Mouse (Mus musculus) right cerebral cortex, postnatal 4 days (tissue): Measurements from ENCODE around the gene Vps26c.
"Not testable (repeated sequence)": the region's sequence is repeated elsewhere in the genome, so short reads cannot be mapped to it uniquely, and the experiment has no call there.

Source experiments
- DNase-seq: peaks from one replicate; pipeline ENCODE4 v3.0.0-alpha.2; 2022

The Vps26c gene

GRCm38 (mm10) chr16:94545781-94546562, 19.3 kb upstream of the Vps26c start:
- no peak for DNase-seq

GRCm38 (mm10) chr16:94544540-94545105, 18.0 kb upstream of the Vps26c start:
- DNase-seq, result no peak

- DNase-seq, result no peak
These were observed 16.3 kb upstream of the Vps26c start for GRCm38 (mm10) chr16:94542898-94543297.

GRCm38 (mm10) chr16:94540140-94540539, 13.5 kb upstream of the Vps26c start:
- DNase-seq, result no peak

- DNase-seq, result no peak
These were observed 10.5 kb upstream of the Vps26c start for GRCm38 (mm10) chr16:94537159-94537527.

GRCm38 (mm10) chr16:94536417-94537158, 10.0 kb upstream of the Vps26c start:
- no peak for DNase-seq

GRCm38 (mm10) chr16:94535716-94536115, 9.1 kb upstream of the Vps26c start:
- no peak for DNase-seq

GRCm38 (mm10) chr16:94533679-94534078, 7.0 kb upstream of the Vps26c start:
- no peak for DNase-seq

GRCm38 (mm10) chr16:94531268-94531667, 4.6 kb upstream of the Vps26c start:
- no peak for DNase-seq

GRCm38 (mm10) chr16:94527546-94527945, 916 bp upstream of the Vps26c start:
- DNase-seq, result no peak

GRCm38 (mm10) chr16:94527152-94527534, 513 bp upstream of the Vps26c start:
- no peak for DNase-seq

GRCm38 (mm10) chr16:94525955-94526343, 681 bp downstream of the Vps26c start:
- no peak for DNase-seq

GRCm38 (mm10) chr16:94524691-94525090, 1.9 kb downstream of the Vps26c start:
- no peak for DNase-seq

- no peak for DNase-seq
These were observed 2.8 kb downstream of the Vps26c start for GRCm38 (mm10) chr16:94523594-94524377.

- DNase-seq, result no peak
These were observed 7.6 kb downstream of the Vps26c start for GRCm38 (mm10) chr16:94519028-94519427.

- no peak for DNase-seq
These were observed 9.0 kb downstream of the Vps26c start for GRCm38 (mm10) chr16:94517606-94518005.

GRCm38 (mm10) chr16:94509983-94510382, 16.6 kb downstream of the Vps26c start:
- DNase-seq, result no peak

- DNase-seq, result no peak
These were observed 17.9 kb downstream of the Vps26c start for GRCm38 (mm10) chr16:94508769-94509168.

- no peak for DNase-seq
These were observed 19.6 kb downstream of the Vps26c start for GRCm38 (mm10) chr16:94507071-94507470.

- no peak for DNase-seq
These were observed 22.4 kb downstream of the Vps26c start for GRCm38 (mm10) chr16:94504192-94504591.

- peak; percentile 45 for DNase-seq
These were observed 28.7 kb downstream of the Vps26c start for GRCm38 (mm10) chr16:94497911-94498310.

GRCm38 (mm10) chr16:94497176-94497575, 29.5 kb downstream of the Vps26c start:
- DNase-seq, result not testable (repeated sequence)

- no peak for DNase-seq
These were observed 37.3 kb downstream of the Vps26c start for GRCm38 (mm10) chr16:94489326-94489725.
